Mouse (Mus musculus): ENCODE data around the gene Syne3. TPM values are rescaled to one million over a fixed set of nuclear protein-coding genes. Genes with fewer than 3 reads are reported as not detected.

Syne3 gene
- total and polyA plus RNA-seq, 3 experiments = 4.9 to 10.7 TPM; not detected in 1

DNA sequence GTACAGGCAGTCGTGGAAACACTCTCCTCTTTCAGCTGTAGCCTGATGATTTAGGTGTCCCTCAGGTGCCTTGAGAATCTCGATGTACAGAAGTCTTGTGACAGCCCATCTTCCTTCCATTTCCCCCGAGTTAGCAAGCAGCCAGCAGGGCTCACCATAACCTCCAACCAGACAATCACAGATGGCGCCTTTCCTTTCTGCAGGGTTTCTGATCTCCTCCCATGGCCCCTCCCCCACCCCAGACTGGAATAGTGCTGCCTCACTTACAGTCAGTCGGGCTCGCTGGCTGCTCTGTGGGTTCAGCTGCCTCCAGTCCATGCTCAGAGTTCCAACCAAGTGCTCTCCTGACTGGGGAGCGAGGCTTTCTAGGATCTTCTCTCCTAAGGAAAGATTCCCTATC lies 12.5 kb upstream of the Syne3 start:
- Histone ChIP-seq H3K79me2 (ENCODE audit: control insufficient read depth, insufficient read depth, low read length, poor library complexity) (peaks cover 1% of the 10 kb centered on the region; the same call in 1 of the 2 replicates), H3K9ac (ENCODE audit: control insufficient read depth, low read depth, low read length, poor library complexity, severe bottlenecking) (no peak overlapping the region), H3K9me3 (replicated peaks; ENCODE audit: insufficient read depth, low read length) (no peaks in the 10 kb centered on the region), H3K4me1 (ENCODE audit: control insufficient read depth in 1 of 2, insufficient read depth in 2 of 2, low read length in 2 of 2) (peaks cover 5 to 29% of the 10 kb centered on the region in 2 experiments), H3K27ac (ENCODE audit: control insufficient read depth, low read depth, low read length) (no peak overlapping the region), H3K36me3 (ENCODE audit: control insufficient read depth in 1 of 2, insufficient read depth in 2 of 2, low read length in 2 of 2) (peaks cover 0 to 22% of the 10 kb centered on the region in 2 experiments; a peak in 2 of 4 replicates), H3K27me3 (ENCODE audit: control insufficient read depth in 1 of 2, insufficient read depth in 2 of 2, low read length in 2 of 2) (no peaks in the 10 kb centered on the region), H3K4me3 (ENCODE audit: control insufficient read depth in 1 of 2, insufficient read depth in 1 of 2, low read depth in 2 of 2, low read length in 2 of 2) (no peak overlapping the region)
- no peak for DNase-seq (ENCODE audit: low read depth, low spot score)
- TF ChIP-seq TAL1 (IDR thresholded peaks at IDR 0.05; ENCODE audit: low read length) = no peak

DNA sequence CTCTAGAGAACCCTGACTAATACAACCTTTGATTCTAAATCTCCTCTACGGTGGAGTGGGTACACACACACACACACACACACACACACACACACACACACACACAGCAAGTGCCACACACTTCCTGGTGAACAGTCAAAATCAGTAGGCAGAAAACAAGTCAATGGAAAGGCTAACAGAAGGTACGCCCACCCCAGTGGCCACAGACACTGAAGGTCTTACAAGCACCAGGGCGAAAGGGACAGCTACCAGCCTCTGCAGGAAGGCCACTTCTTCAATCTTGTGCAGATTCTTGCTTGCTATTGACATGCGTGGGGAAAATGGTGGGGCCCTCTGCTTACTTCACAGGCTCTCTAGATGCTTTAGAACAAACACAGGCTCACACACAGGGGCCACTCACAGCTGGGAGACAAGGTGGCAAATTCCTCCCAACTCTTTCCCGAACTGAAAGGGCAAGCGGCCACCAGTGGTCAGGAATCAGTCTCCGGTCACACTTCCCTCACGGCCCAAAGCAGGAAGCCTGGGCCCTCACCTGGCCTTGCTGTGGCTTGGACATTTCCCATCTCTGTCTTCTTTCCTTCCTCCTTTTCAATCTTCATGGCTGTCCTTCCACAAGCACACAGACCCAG lies 11.9 kb upstream of the Syne3 start:
- no peak for TF ChIP-seq POLR2AphosphoS5 (IDR thresholded peaks at IDR 0.05; ENCODE audit: borderline replicate concordance, low read depth, low read length)
- TF ChIP-seq MAX (IDR thresholded peaks at IDR 0.05; ENCODE audit: low read length) = no peak
- no peak for TF ChIP-seq UBTF (IDR thresholded peaks at IDR 0.05; ENCODE audit: borderline replicate concordance, insufficient read depth, low read depth, low read length)
- TF ChIP-seq TBP (IDR thresholded peaks at IDR 0.05; ENCODE audit: low read depth, low read length) = no peak
- no peak for TF ChIP-seq POLR2AphosphoS2 (IDR thresholded peaks at IDR 0.05; ENCODE audit: low read length)
- no peak for TF ChIP-seq NRF1 (IDR thresholded peaks at IDR 0.05; ENCODE audit: insufficient read depth, low read depth, low read length, poor library complexity, severe bottlenecking)
- TF ChIP-seq SMC3 (IDR thresholded peaks at IDR 0.05; ENCODE audit: low read depth, low read length) = no peak
- TF ChIP-seq HCFC1 (IDR thresholded peaks at IDR 0.05; ENCODE audit: low read depth, low read length) = no peak
- no peak for TF ChIP-seq ELF1 (IDR thresholded peaks at IDR 0.05; ENCODE audit: low read depth, low read length)
- TF ChIP-seq EP300 (IDR thresholded peaks at IDR 0.05; ENCODE audit: low read depth in 1 of 2, low read length in 2 of 2) = no peak
- TF ChIP-seq GABPA (IDR thresholded peaks at IDR 0.05; ENCODE audit: low read depth, low read length) = no peak
- no peak for TF ChIP-seq ZKSCAN1 (IDR thresholded peaks at IDR 0.05; ENCODE audit: low read depth, low read length)
- no peak for TF ChIP-seq MEF2A (IDR thresholded peaks at IDR 0.05; ENCODE audit: extremely low read depth, insufficient replicate concordance, low read depth, low read length, poor library complexity, severe bottlenecking)
- TF ChIP-seq MXI1 (IDR thresholded peaks at IDR 0.05; ENCODE audit: low read depth, low read length) = no peak
- no peak for TF ChIP-seq CTCF (IDR thresholded peaks at IDR 0.05 in 2 of 3, conservative IDR thresholded peaks at IDR 0.05 in 1 of 3; ENCODE audit: control insufficient read depth in 1 of 3, insufficient read depth in 1 of 3, low read depth in 2 of 3, low read length in 3 of 3, poor library complexity in 1 of 3, severe bottlenecking in 1 of 3)
- no peak for TF ChIP-seq POLR2A (IDR thresholded peaks at IDR 0.05; ENCODE audit: control insufficient read depth in 1 of 2, insufficient read depth in 1 of 2, low read depth in 1 of 2, low read length in 2 of 2, poor library complexity in 1 of 2)
- no peak for DNase-seq (ENCODE audit: low read depth, low spot score)
- Histone ChIP-seq H3K4me1 (ENCODE audit: control insufficient read depth in 1 of 2, insufficient read depth in 2 of 2, low read length in 2 of 2) (peaks cover 5 to 34% of the 10 kb centered on the region in 2 experiments), H3K27ac (ENCODE audit: control insufficient read depth, low read depth, low read length) (no peak overlapping the region), H3K36me3 (ENCODE audit: control insufficient read depth in 1 of 2, insufficient read depth in 2 of 2, low read length in 2 of 2) (peaks cover 0 to 19% of the 10 kb centered on the region in 2 experiments; a peak in 2 of 4 replicates), H3K4me3 (ENCODE audit: control insufficient read depth in 1 of 2, insufficient read depth in 1 of 2, low read depth in 2 of 2, low read length in 2 of 2) (no peak overlapping the region), H3K79me2 (ENCODE audit: control insufficient read depth, insufficient read depth, low read length, poor library complexity) (peaks cover 1% of the 10 kb centered on the region; the same call in 1 of the 2 replicates), H3K27me3 (ENCODE audit: control insufficient read depth in 1 of 2, insufficient read depth in 2 of 2, low read length in 2 of 2) (no peaks in the 10 kb centered on the region), H3K9ac (ENCODE audit: control insufficient read depth, low read depth, low read length, poor library complexity, severe bottlenecking) (no peak overlapping the region), H3K9me3 (replicated peaks; ENCODE audit: insufficient read depth, low read length) (no peaks in the 10 kb centered on the region)
